Mouse (Mus musculus) forebrain, embryonic 13.5 days (tissue): ENCODE measurements around the gene Slc44a3. TPM values are rescaled to one million over a fixed set of nuclear protein-coding genes. Genes with fewer than 3 reads are reported as not detected.
A peak's percentile ranks its signal among the peaks of the same experiment; 100 is the strongest.
"Not testable (repeated sequence)": the region's sequence is repeated elsewhere in the genome, so short reads cannot be mapped to it uniquely, and the experiment has no call there.

Experiments
- ATAC-seq: fragments of 200-750 bp; cut with Nextera tagmentation; 2 replicates; pipeline ENCODE4 v1.8.0; 2017
- H3K27ac ChIP-seq: fragments of 300-500 bp; sonication (generic); 2 replicates; pipeline ENCODE4 v1.5.1; 2015; ENCODE audit warnings: inconsistent platforms, mild to moderate bottlenecking, moderate library complexity
- H3K27me3 ChIP-seq: fragments of 300-500 bp; sonication (generic); 2 replicates; pipeline ENCODE4 v1.6.1; 2015; ENCODE audit warnings: mild to moderate bottlenecking, inconsistent platforms
- H3K36me3 ChIP-seq: fragments of 300-500 bp; sonication (generic); 2 replicates; pipeline ENCODE4 v1.6.1; 2015; ENCODE audit warnings: mild to moderate bottlenecking, inconsistent platforms; ENCODE audit not compliant: poor library complexity, severe bottlenecking
- H3K4me1 ChIP-seq: fragments of 300-500 bp; sonication (generic); 2 replicates; pipeline ENCODE4 v1.6.1; 2015; ENCODE audit warnings: inconsistent platforms
- H3K4me2 ChIP-seq: fragments of 300-500 bp; sonication (generic); 2 replicates; pipeline ENCODE4 v1.6.1; 2015; ENCODE audit warnings: inconsistent platforms, mild to moderate bottlenecking, moderate library complexity
- H3K4me3 ChIP-seq: fragments of 300-500 bp; sonication (generic); 2 replicates; pipeline ENCODE4 v1.5.1; 2015; ENCODE audit warnings: mild to moderate bottlenecking, inconsistent platforms
- H3K9ac ChIP-seq: fragments of 300-500 bp; sonication (generic); 2 replicates; pipeline ENCODE4 v1.6.1; 2015; ENCODE audit warnings: mild to moderate bottlenecking, inconsistent platforms
- H3K9me3 ChIP-seq: fragments of 300-500 bp; sonication (generic); replicated peaks from 2 replicates; pipeline ENCODE4 v1.6.1; 2016; ENCODE audit warnings: inconsistent platforms
- WGBS: fragments of 180-500 bp; shearing (Covaris S2); methylation state at CpG from one replicate; pipeline ENCODE4 v1.1.7; 2015; 5-methylcytosine and 5-hydroxymethylcytosine counted together
- polyA plus RNA-seq: library from polyadenylated mRNA; unstranded; fragments of >200 nt; fragmentation: Nextera tagmentation; extraction: Ambion mirVana; gene quantifications from 2 replicates; pipeline ENCODE4 v1.2.1, GENCODE M21; 2015

Gene Slc44a3
- polyA plus RNA-seq, 1 experiment from 2014 or later: 0.57 TPM

DNA sequence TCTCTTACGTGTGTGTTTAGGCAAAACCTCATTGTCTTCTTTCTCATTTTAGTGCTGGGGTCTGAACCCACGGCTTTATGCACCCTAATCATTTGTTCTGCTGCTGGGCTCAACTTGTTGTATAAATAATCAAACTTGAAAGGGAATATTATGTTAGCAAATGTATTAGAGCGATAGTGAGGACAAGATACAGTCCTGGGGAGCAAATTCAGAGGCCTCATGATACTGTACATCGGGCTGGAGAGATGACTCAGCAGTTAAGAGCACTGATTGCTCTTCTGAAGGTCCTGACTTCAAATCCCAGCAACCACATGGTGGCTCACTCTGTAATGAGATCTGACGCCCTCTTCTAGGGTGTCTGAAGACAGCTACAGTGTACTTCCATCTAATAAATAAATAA, 8.4 kb upstream of the Slc44a3 start:
- no peak for ATAC-seq
- WGBS: 69% methylated on average over 5 of the region's 5 CpGs
- no peak overlapping the region for H3K4me3 ChIP-seq

GRCm38 (mm10) chr3:121539871-121540431, 7.7 kb upstream of the Slc44a3 start:
- 11% methylated on average over 8 of the region's 8 CpGs for WGBS
- Histone ChIP-seq H3K27me3 (peaks cover 1% of the 10 kb centered on the region; the same call in 1 of the 2 replicates), H3K9me3 (no peaks in the 10 kb centered on the region), H3K9ac (no peak overlapping the region), H3K4me1 (0 out of 2 replicates have a peak, but pooled peaks cover 4% of the 10 kb centered on the region), H3K27ac (no peak overlapping the region), H3K36me3 (no peaks in the 10 kb centered on the region), H3K4me2 (no peak overlapping the region), H3K4me3 (no peak overlapping the region)
- ATAC-seq: peak; percentile 58; the same call in 1 of the 2 replicates

More for the DNA sequence above, 8.4 kb upstream of the Slc44a3 start:
- Histone ChIP-seq H3K4me2 (no peak overlapping the region), H3K4me1 (0 out of 2 replicates have a peak, but pooled peaks cover 4% of the 10 kb centered on the region), H3K36me3 (no peaks in the 10 kb centered on the region), H3K9ac (no peak overlapping the region), H3K9me3 (no peaks in the 10 kb centered on the region), H3K27ac (no peak overlapping the region), H3K27me3 (no peaks in the 10 kb centered on the region)

DNA sequence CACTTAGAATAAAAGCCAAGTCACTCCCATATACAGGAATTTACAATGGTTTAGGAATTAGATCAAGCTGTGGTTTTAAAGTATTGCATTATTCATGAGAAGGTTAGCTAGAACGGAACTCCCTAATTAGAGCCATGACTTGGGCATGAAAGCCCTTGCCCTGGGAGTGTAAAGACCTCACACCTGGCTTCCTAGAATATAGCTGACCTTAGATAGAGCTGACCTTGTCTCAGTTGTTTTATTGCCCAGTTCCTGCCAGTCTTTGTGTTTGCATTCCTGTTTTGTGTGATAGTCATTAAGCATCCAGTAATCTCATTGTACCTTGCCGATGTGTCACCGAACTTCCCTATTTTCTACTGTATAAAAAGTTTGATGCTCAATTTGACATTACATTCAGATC, 6.6 kb upstream of the Slc44a3 start:
- not testable (repeated sequence) for H3K27ac ChIP-seq, H3K4me3 ChIP-seq, H3K4me1 ChIP-seq, ATAC-seq, H3K36me3 ChIP-seq, H3K9ac ChIP-seq, H3K4me2 ChIP-seq, H3K9me3 ChIP-seq
- peaks cover 12% of the 10 kb centered on the region for H3K27me3 ChIP-seq
- WGBS: 68% methylated on average over 3 of the region's 3 CpGs

GRCm38 (mm10) chr3:121537996-121538395, 5.8 kb upstream of the Slc44a3 start:
- no peak for ATAC-seq
- 0 out of 2 replicates have a peak, but pooled peaks cover 4% of the 10 kb centered on the region for H3K4me1 ChIP-seq
- no peak overlapping the region for H3K4me3 ChIP-seq
- no peaks in the 10 kb centered on the region for H3K9me3 ChIP-seq
- no peak overlapping the region for H3K27ac ChIP-seq
- H3K4me2 ChIP-seq: no peak overlapping the region
- H3K36me3 ChIP-seq: no peaks in the 10 kb centered on the region
- WGBS: 90% methylated on average over 3 of the region's 3 CpGs
- peaks cover 17% of the 10 kb centered on the region for H3K27me3 ChIP-seq
- no peak overlapping the region for H3K9ac ChIP-seq

DNA sequence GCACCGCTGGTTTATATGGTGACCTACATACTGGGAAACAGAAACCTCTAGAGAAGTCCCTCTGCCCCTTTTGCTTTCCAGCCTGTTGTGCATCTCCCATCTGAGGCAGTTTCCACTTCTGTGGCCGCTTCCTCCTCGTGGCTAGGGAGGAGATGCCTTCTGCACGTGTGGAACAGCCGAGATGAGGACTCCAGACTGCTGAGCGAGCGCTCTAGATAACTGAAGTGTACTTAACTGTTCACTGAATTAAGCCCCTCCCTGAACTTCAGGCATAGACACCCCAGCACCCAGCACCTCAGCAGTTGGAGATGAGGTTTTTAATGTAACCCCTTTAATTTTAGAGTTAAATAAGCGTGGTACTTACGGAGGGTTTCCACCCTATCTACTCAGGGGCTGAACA, 4.6 kb upstream of the Slc44a3 start:
- Histone ChIP-seq H3K4me2 (no peak overlapping the region), H3K36me3 (no peaks in the 10 kb centered on the region), H3K9ac (no peak overlapping the region), H3K27me3 (peaks cover 26% of the 10 kb centered on the region), H3K4me1 (peaks cover 12% of the 10 kb centered on the region), H3K9me3 (no peaks in the 10 kb centered on the region), H3K27ac (no peak overlapping the region), H3K4me3 (no peak overlapping the region)
- WGBS: 88% methylated on average over 9 of the region's 9 CpGs
- no peak for ATAC-seq

DNA sequence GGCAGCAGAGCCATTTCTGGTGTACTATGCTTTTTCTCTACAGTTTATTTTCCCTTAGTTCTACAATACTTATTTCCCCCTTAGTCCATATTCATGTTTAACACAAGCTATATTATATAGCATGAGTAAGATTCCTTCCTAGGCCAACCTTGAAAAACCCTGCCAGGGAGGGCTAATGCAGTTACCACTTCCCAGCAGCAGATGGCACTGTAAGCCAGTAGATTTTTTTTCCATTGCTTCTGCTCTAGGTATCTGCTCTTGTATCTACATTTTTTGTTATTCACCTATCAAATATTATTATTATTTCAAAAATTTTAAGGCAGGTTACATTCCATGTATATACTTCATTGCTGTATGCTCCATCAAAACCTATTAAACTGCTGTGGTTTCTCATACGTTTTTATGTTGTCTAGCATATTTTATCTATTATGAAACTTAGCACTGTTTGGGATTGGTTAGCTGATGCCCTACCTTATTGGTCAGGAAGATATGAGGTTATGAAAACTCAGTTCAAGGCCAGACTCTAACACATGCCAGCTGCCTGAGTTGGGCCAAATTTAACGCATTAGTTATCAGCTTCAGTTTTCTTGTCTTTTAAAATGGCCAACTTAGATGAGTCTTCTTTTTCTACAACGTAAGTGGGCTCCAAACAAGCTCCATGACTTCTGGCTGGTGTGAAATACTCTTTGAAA, 3.8 kb upstream of the Slc44a3 start:
- H3K9me3 ChIP-seq: no peaks in the 10 kb centered on the region
- WGBS: 91% methylated on average over 3 of the region's 3 CpGs
- no peak overlapping the region for H3K4me2 ChIP-seq

GRCm38 (mm10) chr3:121531370-121532148, 645 bp downstream of the Slc44a3 start:
- peaks cover 31% of the 10 kb centered on the region for H3K27me3 ChIP-seq
- H3K4me3 ChIP-seq: peak overlapping the region; percentile 28
- H3K9me3 ChIP-seq: no peaks in the 10 kb centered on the region
- no peak; the same call in 1 of the 2 replicates for ATAC-seq
- no peak overlapping the region for H3K27ac ChIP-seq
- H3K4me2 ChIP-seq: peak overlapping the region; percentile 59
- H3K9ac ChIP-seq: no peak overlapping the region
- peaks cover 11% of the 10 kb centered on the region for H3K4me1 ChIP-seq
- no peaks in the 10 kb centered on the region for H3K36me3 ChIP-seq
- 50% methylated on average over 16 of the region's 16 CpGs for WGBS

More for the DNA sequence above, 3.8 kb upstream of the Slc44a3 start:
- Histone ChIP-seq H3K4me1 (peaks cover 13% of the 10 kb centered on the region), H3K27me3 (peaks cover 31% of the 10 kb centered on the region), H3K4me3 (no peak overlapping the region), H3K27ac (no peak overlapping the region), H3K9ac (no peak overlapping the region), H3K36me3 (no peaks in the 10 kb centered on the region)
- ATAC-seq: no peak

DNA sequence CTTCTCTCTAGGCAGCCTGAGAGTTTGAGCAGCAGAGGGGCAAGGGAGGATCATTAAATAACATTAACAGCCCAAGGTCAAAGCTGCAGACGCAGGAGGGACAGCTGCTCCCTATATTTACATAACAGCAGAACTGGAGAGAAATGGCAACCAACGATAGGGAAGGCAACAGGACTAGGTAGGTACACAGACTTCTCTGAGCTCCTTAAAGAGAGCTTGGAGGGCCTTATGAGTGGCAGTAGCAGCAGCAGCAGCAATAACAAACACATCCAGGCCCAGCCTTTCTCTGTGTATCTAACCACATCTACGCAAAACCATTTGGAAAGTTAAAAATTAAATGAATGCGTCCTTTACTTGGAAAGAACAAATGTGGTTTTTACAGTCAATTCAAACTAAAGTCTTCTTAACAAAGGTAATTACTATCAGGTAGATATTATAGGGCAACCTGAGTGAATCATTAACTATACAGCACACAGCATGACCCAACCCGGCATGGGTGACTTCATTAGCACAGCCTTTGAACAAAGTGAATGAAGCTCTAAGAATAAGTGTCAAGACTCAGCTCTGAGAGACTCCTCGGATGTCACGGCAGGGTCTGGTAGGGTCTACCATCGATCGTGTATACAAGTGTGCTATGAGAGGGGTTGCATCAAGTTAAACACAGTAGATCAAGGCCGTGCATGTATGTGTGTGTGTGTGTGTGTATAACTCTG, 1.5 kb downstream of the Slc44a3 start:
- Histone ChIP-seq H3K4me2 (no peak overlapping the region), H3K9ac (no peak overlapping the region), H3K36me3 (no peaks in the 10 kb centered on the region), H3K9me3 (no peaks in the 10 kb centered on the region), H3K27ac (no peak overlapping the region), H3K4me1 (peaks cover 15% of the 10 kb centered on the region), H3K27me3 (peaks cover 31% of the 10 kb centered on the region), H3K4me3 (no peak overlapping the region)
- ATAC-seq: no peak
- 63% methylated on average over 10 of the region's 10 CpGs for WGBS

DNA sequence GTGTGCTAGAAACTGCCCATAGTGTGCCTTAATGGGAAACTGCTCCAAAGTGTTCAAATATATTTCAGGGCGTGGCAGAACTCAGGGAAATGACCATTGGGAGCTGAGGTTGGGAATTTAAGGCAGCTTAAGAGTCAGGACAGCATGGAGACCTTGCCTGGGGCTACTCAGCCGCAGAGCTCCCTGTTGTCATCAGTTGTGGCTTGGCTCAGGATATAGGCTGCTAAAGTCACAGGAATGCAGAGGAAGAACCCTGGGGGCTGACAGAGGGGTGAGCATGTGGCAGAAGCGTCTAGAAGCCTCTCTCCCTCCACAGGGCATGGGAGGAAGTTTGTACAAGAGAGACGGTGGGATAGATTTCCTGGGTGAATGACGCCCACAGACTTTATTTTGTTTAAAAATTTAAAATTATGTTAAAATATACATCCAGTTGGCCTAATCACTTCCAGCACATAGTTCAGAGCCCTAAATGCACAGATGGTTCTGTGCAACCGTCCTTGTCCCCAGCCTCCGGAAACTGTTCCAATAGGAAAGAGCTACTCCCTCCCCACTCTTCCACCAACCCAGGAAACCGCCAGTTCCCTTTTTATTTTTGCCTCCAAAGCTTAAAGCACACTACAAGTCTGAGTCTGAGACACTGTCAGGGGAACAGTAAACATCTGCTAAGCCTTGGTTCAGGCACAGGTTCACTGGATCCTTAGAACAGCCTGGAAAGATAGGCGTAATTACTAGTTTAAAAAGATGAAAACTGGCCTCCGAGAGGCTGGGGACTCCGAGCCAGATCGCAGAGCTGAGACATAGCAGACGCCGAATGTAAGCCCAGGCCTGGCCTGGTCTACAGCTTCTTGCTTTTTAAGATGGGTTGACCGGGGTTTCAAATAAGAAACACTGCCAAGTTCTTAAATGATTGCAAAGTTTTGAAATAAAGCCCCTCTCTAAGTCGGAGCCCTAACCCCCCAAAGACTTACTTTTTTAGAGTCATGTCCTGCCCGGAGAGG, 5.8 kb downstream of the Slc44a3 start:
- ATAC-seq: peak; percentile 59; the same call in 1 of the 2 replicates
- Histone ChIP-seq H3K4me2 (no peak overlapping the region), H3K9me3 (no peaks in the 10 kb centered on the region), H3K36me3 (no peaks in the 10 kb centered on the region), H3K9ac (no peak overlapping the region), H3K4me3 (no peak overlapping the region), H3K27ac (no peak overlapping the region), H3K27me3 (peaks cover under 1% of the 10 kb centered on the region; the same call in 1 of the 2 replicates), H3K4me1 (peaks cover 6% of the 10 kb centered on the region; the same call in 1 of the 2 replicates)
- WGBS: 81% methylated on average over 17 of the region's 17 CpGs

DNA sequence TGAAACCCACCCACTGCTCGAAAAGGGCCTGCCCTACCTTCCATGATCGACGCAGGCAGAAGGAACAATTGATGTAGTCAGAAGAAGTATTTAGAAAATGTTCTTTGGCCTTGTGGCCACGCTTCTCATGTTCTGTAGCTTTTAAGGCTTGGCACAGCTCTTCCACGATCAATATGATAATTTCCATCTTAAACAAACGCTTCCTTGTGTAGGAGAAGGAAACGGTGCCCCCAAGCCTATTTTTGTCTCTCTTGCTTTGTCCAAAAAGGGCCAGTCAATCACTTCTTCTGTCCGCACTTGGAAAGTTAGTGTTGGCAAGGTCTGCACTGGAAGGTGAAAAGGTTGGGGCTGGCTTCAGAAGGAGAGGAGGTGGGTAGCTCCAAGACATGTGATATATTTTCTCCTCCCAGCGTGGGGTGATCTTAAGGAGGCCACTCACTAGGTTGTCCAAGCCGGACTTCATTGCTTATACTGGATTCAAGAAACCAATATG, 10.5 kb downstream of the Slc44a3 start:
- Histone ChIP-seq H3K9me3 (no peaks in the 10 kb centered on the region), H3K9ac (no peak overlapping the region), H3K4me1 (peaks cover 3% of the 10 kb centered on the region; the same call in 1 of the 2 replicates), H3K27me3 (no peaks in the 10 kb centered on the region), H3K4me3 (no peak overlapping the region), H3K36me3 (no peaks in the 10 kb centered on the region), H3K27ac (no peak overlapping the region), H3K4me2 (no peak overlapping the region)
- 82% methylated on average over 10 of the region's 10 CpGs for WGBS
- no peak for ATAC-seq

GRCm38 (mm10) chr3:121521123-121521522, 11.1 kb downstream of the Slc44a3 start:
- H3K4me2 ChIP-seq: no peak overlapping the region
- WGBS: 96% methylated on average over 3 of the region's 3 CpGs
- no peak for ATAC-seq
- peaks cover 3% of the 10 kb centered on the region; the same call in 1 of the 2 replicates for H3K4me1 ChIP-seq
- H3K27ac ChIP-seq: no peak overlapping the region
- H3K9ac ChIP-seq: no peak overlapping the region
- no peaks in the 10 kb centered on the region for H3K27me3 ChIP-seq
- H3K9me3 ChIP-seq: no peaks in the 10 kb centered on the region
- no peaks in the 10 kb centered on the region for H3K36me3 ChIP-seq
- H3K4me3 ChIP-seq: no peak overlapping the region
